Mouse (Mus musculus): ENCODE measurements around the gene Clic4. TPM values are rescaled to one million over a fixed set of nuclear protein-coding genes. Genes with fewer than 3 reads are reported as not detected.

The Clic4 gene
- polyA plus RNA-seq, 1 experiment = 139 TPM

DNA sequence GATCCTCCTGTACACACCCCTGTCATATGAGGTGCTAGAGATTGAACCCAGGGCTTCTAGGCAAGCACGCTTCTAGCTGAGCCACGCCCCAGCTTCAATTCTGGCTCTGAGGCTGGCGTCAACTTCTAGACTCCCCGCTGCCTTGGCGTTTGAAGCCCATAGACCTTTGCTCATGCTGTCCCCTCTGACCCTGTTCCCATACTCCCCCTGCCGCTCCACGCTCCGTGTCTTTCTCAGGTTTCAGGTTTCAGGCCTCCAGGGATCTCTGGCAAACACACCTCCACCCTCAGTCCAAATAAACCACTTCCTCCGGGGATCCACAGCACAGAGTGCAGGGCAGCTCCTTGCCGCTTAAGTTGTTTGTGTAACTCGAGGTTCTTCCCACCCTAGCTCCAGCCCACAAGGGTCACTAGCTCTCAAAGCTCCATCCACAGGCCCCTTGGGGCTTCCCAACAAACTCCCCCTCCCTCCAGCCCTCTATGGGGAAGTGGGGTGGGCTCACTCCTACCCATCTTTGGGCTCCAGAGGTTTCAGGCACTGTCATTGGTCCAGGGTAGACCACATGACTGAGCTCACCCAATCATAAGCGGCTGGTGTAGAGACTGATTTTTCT, 20.0 kb upstream of the Clic4 start:
- Histone ChIP-seq H3K79me2 (ENCODE audit: control insufficient read depth, insufficient read depth) (no peaks in the 10 kb centered on the region), H3K79me3 (ENCODE audit: low read depth) (no peaks in the 10 kb centered on the region), H3K4me3 (ENCODE audit: insufficient read depth, poor library complexity, severe bottlenecking) (no peak overlapping the region), H3K36me3 (ENCODE audit: control insufficient read depth, insufficient read depth) (no peaks in the 10 kb centered on the region), H3ac (ENCODE audit: control insufficient read depth, insufficient read length, low read depth) (peak overlapping the region; percentile 33), H3K27me3 (ENCODE audit: control insufficient read depth, insufficient read depth, insufficient read length) (no peaks in the 10 kb centered on the region)
- TF ChIP-seq MAX (IDR thresholded peaks at IDR 0.05) (peak; percentile 89), MYOD1 (IDR thresholded peaks at IDR 0.05; ENCODE audit: control insufficient read depth, insufficient read length, low read depth) (no peak), FOSL1 (IDR thresholded peaks at IDR 0.05; ENCODE audit: insufficient read depth, low read length, poor library complexity, severe bottlenecking) (no peak), USF1 (IDR thresholded peaks at IDR 0.05; ENCODE audit: low read depth) (peak; percentile 89), CEBPB (IDR thresholded peaks at IDR 0.05; ENCODE audit: low read depth) (no peak)

DNA sequence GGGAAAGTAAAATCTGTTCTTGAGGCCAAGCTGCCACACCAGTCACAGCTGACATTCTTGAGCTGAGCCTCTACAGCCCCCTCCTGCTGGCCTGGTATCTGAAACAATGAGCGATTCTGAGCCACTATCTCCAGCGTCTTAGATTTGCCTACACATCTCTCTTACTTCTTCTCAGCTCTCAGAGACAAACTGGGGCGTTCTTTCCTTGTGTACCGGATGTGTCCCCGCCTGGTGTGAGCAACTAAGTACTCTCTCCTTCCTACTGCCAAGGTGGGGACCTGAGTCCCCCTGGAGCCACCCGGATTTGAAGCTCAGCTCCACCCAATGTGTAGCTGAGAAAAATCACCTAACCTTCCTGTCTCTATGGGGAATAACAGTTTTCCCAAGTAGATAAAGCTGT, 19.2 kb upstream of the Clic4 start:
- Histone ChIP-seq H3ac (ENCODE audit: control insufficient read depth, insufficient read length, low read depth) (no peak overlapping the region), H3K4me3 (ENCODE audit: insufficient read depth, poor library complexity, severe bottlenecking) (no peak overlapping the region), H3K79me2 (ENCODE audit: control insufficient read depth, insufficient read depth) (no peaks in the 10 kb centered on the region), H3K79me3 (ENCODE audit: low read depth) (no peaks in the 10 kb centered on the region), H3K36me3 (ENCODE audit: control insufficient read depth, insufficient read depth) (no peaks in the 10 kb centered on the region), H3K27me3 (ENCODE audit: control insufficient read depth, insufficient read depth, insufficient read length) (no peaks in the 10 kb centered on the region)
- TF ChIP-seq USF1 (IDR thresholded peaks at IDR 0.05; ENCODE audit: low read depth) = no peak
- TF ChIP-seq CEBPB (IDR thresholded peaks at IDR 0.05; ENCODE audit: low read depth) = no peak
- TF ChIP-seq MYOD1 (IDR thresholded peaks at IDR 0.05; ENCODE audit: control insufficient read depth, insufficient read length, low read depth) = no peak
- TF ChIP-seq MYOG (IDR thresholded peaks at IDR 0.05; ENCODE audit: control insufficient read depth, extremely low read depth, insufficient read length) = no peak
- TF ChIP-seq FOSL1 (IDR thresholded peaks at IDR 0.05; ENCODE audit: insufficient read depth, low read length, poor library complexity, severe bottlenecking) = no peak
- no peak for TF ChIP-seq CTCF (IDR thresholded peaks at IDR 0.05; ENCODE audit: control insufficient read depth, insufficient read depth, insufficient read length)

DNA sequence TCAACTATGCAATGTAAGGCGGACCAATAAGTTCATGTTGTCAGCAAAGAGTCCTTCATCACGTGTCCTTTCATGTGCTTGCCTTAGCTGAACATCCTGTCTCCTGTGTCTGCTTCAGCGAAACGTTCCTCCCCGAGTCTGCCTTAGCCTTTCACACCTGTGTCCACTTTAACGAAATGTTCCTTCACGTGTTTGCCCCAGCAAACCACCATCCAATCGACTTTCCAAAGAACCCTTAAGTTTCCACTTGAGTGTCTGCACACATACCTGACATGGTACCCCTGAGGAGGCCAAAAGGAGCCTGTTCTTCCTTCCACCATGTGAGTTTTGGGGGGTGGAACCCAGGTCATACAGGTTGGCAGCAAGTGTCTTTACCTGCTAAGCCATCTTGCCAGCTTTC, 18.6 kb upstream of the Clic4 start:
- TF ChIP-seq MYOD1 (IDR thresholded peaks at IDR 0.05; ENCODE audit: control insufficient read depth, insufficient read length, low read depth) (no peak), MAX (IDR thresholded peaks at IDR 0.05) (no peak), MYOG (IDR thresholded peaks at IDR 0.05; ENCODE audit: control insufficient read depth, extremely low read depth, insufficient read length) (no peak), USF1 (IDR thresholded peaks at IDR 0.05; ENCODE audit: low read depth) (no peak), CEBPB (IDR thresholded peaks at IDR 0.05; ENCODE audit: low read depth) (no peak), FOSL1 (IDR thresholded peaks at IDR 0.05; ENCODE audit: insufficient read depth, low read length, poor library complexity, severe bottlenecking) (no peak), CTCF (IDR thresholded peaks at IDR 0.05; ENCODE audit: control insufficient read depth, insufficient read depth, insufficient read length) (no peak)
- Histone ChIP-seq H3K4me3 (ENCODE audit: insufficient read depth, poor library complexity, severe bottlenecking) (no peak overlapping the region), H3K79me3 (ENCODE audit: low read depth) (no peaks in the 10 kb centered on the region), H3K79me2 (ENCODE audit: control insufficient read depth, insufficient read depth) (no peaks in the 10 kb centered on the region), H3ac (ENCODE audit: control insufficient read depth, insufficient read length, low read depth) (no peak overlapping the region), H3K36me3 (ENCODE audit: control insufficient read depth, insufficient read depth) (no peaks in the 10 kb centered on the region), H3K27me3 (ENCODE audit: control insufficient read depth, insufficient read depth, insufficient read length) (no peaks in the 10 kb centered on the region)

DNA sequence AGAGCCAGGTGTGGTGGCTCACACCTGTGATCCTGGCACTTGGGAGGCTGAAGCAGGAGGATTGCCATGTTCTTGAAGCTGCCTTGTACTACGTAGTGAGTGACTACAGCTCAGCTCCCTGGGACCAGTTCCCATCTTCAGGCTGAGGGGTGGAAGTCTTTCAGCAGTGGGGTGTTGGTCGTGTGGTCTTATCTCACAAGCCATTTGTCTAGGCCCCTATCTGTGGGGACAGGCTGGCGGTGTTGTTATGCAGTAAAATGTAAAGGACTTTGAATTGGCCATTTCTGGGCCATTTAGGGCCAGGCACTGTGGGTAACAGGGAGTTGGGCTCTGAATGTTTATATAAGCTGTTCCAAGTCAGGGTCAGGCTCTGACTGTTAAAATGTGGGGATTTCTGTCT, 15.4 kb upstream of the Clic4 start:
- no peak overlapping the region for H3ac ChIP-seq (ENCODE audit: control insufficient read depth, insufficient read length, low read depth)
- no peaks in the 10 kb centered on the region for H3K79me3 ChIP-seq (ENCODE audit: low read depth)
- H3K79me2 ChIP-seq (ENCODE audit: control insufficient read depth, insufficient read depth) = no peaks in the 10 kb centered on the region
- no peak for TF ChIP-seq USF1 (IDR thresholded peaks at IDR 0.05; ENCODE audit: low read depth)
- no peak for TF ChIP-seq CEBPB (IDR thresholded peaks at IDR 0.05; ENCODE audit: low read depth)
- no peak for TF ChIP-seq MYOD1 (IDR thresholded peaks at IDR 0.05; ENCODE audit: control insufficient read depth, insufficient read length, low read depth)
- no peak for TF ChIP-seq CTCF (IDR thresholded peaks at IDR 0.05; ENCODE audit: control insufficient read depth, insufficient read depth, insufficient read length)
- TF ChIP-seq MYOG (IDR thresholded peaks at IDR 0.05; ENCODE audit: control insufficient read depth, extremely low read depth, insufficient read length) = no peak
- no peak for TF ChIP-seq MAX (IDR thresholded peaks at IDR 0.05)
- TF ChIP-seq FOSL1 (IDR thresholded peaks at IDR 0.05; ENCODE audit: insufficient read depth, low read length, poor library complexity, severe bottlenecking) = no peak
- H3K36me3 ChIP-seq (ENCODE audit: control insufficient read depth, insufficient read depth) = no peaks in the 10 kb centered on the region
- H3K27me3 ChIP-seq (ENCODE audit: control insufficient read depth, insufficient read depth, insufficient read length) = no peaks in the 10 kb centered on the region
- H3K4me3 ChIP-seq (ENCODE audit: insufficient read depth, poor library complexity, severe bottlenecking) = no peak overlapping the region

DNA sequence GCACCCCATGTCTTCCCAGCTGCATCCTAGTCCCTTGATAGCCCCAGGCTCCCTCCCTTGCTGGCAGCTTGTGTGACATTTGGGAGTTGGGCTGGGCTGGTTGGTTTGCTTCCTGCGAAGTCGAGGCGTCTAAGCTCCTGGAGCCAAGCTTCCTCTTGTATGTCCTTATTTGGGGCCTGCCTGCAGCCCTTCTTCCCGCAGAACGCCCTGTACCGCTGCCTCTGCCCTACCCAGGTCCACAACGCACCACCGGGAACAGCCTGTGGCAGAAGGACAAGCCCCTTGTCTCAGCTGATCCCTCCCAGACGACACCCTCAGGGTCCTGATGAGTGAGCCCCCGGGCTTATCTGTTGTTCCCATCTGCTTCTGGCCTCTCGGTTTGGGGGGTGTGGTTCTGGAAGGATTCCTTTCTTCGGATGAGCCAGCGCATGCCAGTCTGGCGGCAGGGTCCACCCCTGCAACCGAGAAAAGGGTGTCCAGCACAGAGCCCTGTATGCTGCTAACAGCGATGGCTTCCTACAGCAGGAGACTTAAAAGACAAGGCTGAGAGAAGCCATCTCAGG, 14.3 kb upstream of the Clic4 start:
- no peaks in the 10 kb centered on the region for H3K79me2 ChIP-seq (ENCODE audit: control insufficient read depth, insufficient read depth)
- no peaks in the 10 kb centered on the region for H3K27me3 ChIP-seq (ENCODE audit: control insufficient read depth, insufficient read depth, insufficient read length)
- H3K4me3 ChIP-seq (ENCODE audit: insufficient read depth, poor library complexity, severe bottlenecking) = no peak overlapping the region
- H3K79me3 ChIP-seq (ENCODE audit: low read depth) = no peaks in the 10 kb centered on the region
- TF ChIP-seq CEBPB (IDR thresholded peaks at IDR 0.05; ENCODE audit: low read depth) (no peak), CTCF (IDR thresholded peaks at IDR 0.05; ENCODE audit: control insufficient read depth, insufficient read depth, insufficient read length) (no peak), FOSL1 (IDR thresholded peaks at IDR 0.05; ENCODE audit: insufficient read depth, low read length, poor library complexity, severe bottlenecking) (no peak), MYOG (IDR thresholded peaks at IDR 0.05; ENCODE audit: control insufficient read depth, extremely low read depth, insufficient read length) (no peak), MAX (IDR thresholded peaks at IDR 0.05) (no peak), USF1 (IDR thresholded peaks at IDR 0.05; ENCODE audit: low read depth) (no peak), MYOD1 (IDR thresholded peaks at IDR 0.05; ENCODE audit: control insufficient read depth, insufficient read length, low read depth) (no peak)
- H3K36me3 ChIP-seq (ENCODE audit: control insufficient read depth, insufficient read depth) = no peaks in the 10 kb centered on the region
- peak overlapping the region; percentile 54 for H3ac ChIP-seq (ENCODE audit: control insufficient read depth, insufficient read length, low read depth)

Data from C2C12 (cell line).